Mouse (Mus musculus): ENCODE measurements around the gene Axl. TPM values are rescaled to one million over a fixed set of nuclear protein-coding genes. Genes with fewer than 3 reads are reported as not detected.
A peak's percentile ranks its signal among the peaks of the same experiment; 100 is the strongest.

Gene Axl
- total RNA-seq (2021), result 10 to 100 TPM; 41.9 to 66.9 TPM
- long read RNA-seq, experiment 1, full-length matches to known transcripts, result 33 of 42 reads
- long read RNA-seq, experiment 1, partial matches to known transcripts, result 4 of 42 reads
- long read RNA-seq, experiment 1, other reads (novel, unspliced or antisense), result 5 of 42 reads
- long read RNA-seq, experiment 2, full-length matches to known transcripts, result 16 of 30 reads
- long read RNA-seq, experiment 2, partial matches to known transcripts, result 8 of 30 reads
- long read RNA-seq, experiment 2, other reads (novel, unspliced or antisense), result 6 of 30 reads

DNA sequence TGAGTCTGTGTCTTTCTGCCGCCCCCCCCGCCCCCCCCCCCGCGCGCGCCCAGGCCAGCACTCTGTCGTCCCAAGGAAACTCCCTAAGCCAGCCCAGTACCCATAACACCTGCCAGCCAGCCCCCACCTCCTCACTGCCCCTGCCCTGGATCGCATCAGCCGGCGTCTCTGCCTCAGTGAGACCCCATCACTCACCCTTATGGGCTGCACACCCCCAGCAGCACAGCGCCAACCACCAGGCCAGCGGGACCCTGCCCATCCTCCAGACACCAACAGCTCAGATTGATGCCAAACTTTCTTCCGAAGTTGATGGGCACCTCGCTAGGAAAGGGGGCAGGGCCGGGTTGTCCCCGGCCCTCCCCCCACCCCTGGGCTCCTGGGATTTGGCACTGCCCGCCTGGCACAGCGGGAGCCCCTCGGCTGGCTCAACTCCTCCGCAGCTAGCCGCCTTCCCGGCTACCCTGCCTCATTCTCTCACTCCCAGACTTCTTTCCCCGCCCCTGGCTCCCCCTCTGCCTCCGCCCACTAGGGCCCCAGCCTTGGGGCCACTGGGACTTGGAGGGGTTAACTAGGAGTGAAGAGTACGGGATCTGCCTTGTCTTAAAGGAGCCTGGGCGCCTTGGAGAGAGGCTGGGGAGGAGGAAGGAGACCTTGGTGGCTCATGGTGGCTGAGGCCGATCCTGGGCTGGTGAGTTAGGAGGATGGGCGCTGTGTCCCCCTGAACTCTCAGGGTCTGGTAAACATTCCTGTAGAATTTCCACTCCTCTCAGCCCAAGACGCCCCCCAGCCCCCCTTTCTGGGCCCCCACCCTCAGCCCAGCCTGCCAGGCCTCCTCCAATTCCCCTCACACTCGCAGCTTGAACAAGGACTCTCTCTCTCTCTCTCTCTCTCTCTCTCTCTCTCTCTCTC lies at the start of gene Axl:
Gene Axl (minus strand): TSS at position 486 of the 909 bp plus-strand sequence.
- DNase-seq (ENCODE audit: low spot score in 2 of 2), result peak in 1 of 2 experiments; percentile 61

DNA sequence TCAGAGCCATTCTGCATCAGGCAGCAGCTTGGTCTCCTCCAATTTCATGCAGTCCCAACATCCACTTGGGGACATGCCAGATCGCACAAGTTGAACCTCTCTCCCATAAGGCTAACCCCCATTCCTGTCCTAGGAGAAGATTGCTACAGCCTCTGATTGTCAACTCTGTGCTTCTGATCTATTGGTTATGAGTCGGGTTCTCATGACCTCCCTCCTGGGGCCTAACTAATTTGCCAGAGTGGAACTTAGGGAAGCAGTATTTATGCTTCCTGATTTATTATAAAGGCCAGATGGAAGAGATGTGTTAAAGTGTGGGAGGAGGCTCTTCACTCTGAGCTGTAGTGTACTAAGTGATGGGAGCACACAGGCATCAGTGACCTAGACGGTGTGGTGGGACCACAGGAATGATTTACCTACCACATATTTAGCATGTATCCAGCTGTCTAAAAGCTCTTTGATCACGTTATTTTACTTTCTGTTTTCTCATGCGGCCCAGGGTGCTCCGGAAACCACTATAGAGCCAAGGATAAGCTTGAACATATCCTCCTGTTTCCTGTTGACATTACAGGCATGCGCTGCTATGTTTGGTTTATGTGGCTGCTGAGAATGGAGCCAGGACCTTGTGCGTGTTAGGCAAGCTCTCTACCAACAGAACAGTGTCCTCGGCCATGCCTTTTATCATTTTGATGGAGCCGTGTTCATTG lies 46.8 kb upstream of the Axl start:
- DNase-seq (ENCODE audit: low spot score in 2 of 2), result no peak

DNA sequence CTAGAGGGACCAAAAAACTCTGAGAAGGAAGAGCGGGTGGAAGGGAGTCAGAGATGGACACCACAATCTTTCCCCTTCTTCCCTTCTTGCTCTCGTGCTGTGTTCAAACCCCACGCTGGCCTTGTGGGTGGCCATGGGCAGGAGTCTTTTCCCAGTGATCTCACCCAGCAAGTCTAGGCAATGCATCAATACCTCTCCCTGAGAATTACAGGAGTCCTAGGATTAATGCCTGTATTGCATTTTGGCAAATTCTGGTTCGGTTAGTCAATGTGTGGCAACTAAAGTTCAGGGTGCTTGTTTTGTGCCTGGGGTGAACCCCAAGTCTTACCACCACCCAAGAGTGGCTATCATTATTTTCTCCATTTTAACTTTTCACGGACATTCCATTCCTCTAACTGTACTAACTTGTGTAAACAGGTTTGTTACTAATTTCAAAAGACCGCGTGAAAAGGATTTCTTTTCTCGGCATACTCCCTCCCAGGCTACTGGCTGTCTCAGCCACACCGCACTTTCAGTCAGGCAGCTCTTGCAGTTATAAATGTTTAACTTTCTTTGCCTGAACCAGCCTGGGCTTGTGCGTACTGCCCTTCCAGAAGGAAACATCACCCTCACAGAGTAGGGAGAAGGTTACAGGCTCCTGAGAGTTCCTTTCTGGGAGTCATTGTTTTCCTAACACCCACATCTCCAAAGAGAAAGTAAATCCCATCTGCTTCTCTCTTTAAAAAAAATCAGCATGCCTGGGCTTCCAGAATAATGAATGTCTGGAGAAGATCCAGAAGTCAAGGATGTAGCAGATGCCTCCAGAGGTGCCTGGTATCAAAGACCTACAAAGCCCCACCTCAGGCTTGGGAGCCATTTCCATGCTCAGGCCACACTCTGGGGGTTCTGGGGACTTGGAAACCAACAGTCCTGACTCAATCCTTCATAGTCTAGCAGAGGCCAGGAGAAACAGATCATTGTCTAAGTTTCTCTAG lies 43.3 kb upstream of the Axl start:
- DNase-seq (ENCODE audit: low spot score in 2 of 2), result no peak

DNA sequence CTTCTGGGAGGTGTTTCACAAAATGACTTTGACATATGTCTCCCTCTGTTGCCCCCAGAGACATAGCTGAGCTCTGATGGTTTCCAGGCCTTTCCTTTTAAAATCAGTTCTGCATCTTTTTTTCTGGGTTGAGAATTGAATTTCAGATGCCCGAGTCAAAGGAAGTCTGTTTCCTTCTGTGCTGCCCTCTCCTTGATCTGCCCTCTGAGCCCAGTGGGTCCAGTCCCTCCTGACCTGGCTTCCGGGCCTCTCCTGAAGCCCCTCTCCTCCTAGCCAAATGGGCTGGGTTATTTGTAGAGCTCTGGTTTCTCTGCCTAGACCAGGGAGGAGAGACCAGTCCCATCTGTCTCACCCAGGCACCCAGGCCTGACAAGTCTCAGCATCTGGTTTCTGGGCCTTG lies 41.7 kb upstream of the Axl start:
- DNase-seq (ENCODE audit: low spot score in 2 of 2), result no peak

DNA sequence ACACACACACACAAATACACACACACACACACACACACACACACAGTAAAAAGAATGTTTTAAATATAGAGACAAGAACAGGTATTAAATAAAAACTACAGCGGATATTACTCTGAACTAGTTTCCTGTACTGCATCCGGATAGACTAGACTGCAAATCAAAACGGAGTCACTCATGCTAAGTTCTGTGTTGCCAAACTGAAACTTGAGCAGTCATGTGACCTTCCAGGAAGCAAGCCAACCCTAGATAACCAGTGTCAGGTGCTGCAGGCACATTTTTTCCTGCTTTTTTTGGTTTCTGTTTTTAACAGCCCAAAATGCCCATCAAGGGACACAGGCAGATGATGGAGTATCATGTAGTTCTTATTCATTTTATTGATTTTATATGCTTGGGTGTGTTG lies 38.7 kb upstream of the Axl start:
- peak in 1 of 2 experiments; percentile 18 for DNase-seq (ENCODE audit: low spot score in 2 of 2)

DNA sequence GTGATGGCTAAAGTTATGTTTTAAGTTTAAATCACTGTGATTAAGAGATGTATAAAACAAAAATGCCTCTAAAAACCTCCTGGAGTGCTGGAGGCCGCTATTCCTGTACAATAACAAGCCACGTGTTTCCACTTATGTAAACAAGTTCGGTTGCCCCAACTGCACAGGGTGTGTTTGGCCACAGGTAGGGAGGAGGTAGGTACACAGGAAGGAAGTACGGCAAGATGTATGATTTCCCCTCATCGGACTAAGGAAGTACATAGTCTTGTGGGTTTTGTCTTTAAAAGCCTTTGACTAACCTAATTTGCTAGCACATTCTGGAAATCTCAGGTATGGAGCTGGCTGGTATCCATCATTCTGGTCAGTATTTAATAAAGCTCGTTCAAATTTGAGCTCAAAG lies 37.5 kb upstream of the Axl start:
- DNase-seq (ENCODE audit: low spot score in 2 of 2), result no peak

DNA sequence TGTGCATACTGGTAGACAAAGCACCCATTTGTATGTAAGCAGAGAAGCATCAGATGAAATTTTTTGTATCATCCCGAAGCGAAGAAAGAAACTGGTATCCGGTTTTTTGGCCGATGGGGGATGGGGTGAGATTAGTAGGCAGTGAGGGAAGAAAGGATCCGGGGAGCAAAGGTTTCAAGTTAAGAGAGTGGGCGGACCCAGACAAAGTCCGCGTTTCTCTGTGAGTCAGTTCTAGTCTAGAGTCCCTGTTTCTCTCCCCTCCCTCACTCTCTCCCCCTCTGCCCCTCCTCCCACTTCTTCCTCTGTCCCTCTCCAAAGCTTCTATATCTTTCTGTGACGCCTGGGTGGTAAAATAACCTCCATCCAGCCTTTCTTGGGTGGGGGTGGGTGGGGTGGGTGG lies 36.5 kb upstream of the Axl start:
- DNase-seq (ENCODE audit: low spot score in 2 of 2), result no peak

DNA sequence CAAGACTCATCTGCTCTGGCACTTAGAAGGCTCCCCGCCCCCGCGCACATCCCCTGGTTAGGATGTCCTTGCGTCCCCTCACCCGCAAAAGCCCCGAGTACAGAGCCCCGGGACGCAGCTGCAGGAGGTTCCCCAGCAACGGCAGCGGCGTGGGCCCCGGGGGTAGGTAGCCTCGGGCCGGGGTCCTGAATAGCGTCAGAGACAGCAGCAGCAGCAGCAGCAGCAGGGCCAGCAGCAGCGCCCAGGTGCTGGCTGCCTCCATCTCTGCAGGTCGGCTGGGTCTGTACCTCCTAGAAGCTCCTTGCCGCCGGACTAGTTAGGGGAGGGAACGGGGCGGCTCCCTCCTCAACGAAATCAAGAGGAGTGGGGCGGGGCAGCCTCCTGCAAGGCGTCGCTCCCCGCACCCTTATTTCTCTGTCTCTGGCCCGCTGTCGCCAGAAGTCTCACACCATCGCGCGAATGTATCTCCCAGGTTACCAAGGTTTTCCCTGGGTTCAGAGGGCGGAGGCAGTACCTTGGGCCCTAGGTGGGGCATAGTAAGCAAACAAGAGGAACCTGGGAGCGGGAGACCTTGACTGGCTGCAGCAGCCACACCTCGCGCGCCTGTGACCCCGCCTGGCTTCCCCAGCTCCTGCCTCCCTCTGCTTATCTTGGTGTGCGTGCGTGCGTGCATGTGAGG lies 27.9 kb upstream of the Axl start, which contains the start of gene Cyp2s1:
Gene Cyp2s1 (minus strand): TSS at position 673 of the 679 bp plus-strand sequence.
- no peak for DNase-seq (ENCODE audit: low spot score in 2 of 2)

DNA sequence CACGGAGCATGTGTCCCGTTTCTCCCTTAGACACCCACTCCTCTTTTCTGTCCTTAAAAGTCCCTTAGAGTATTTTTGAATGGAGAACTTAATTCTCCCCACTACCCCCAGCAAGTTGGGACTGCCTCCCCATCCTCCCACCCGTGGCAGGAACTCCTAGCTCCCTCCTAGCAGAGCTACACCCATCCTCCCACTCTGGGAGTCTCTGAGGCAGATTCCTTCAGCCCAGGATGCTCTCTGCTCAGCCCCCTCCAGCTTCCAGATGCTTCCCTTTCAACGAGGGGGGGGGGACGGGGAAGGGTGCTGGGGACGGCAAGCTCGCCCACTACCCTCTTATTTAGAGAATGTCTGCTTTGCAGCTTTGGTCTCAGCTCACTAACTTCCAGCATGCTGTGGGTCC lies 27.1 kb upstream of the Axl start:
- DNase-seq (ENCODE audit: low spot score in 2 of 2), result no peak

DNA sequence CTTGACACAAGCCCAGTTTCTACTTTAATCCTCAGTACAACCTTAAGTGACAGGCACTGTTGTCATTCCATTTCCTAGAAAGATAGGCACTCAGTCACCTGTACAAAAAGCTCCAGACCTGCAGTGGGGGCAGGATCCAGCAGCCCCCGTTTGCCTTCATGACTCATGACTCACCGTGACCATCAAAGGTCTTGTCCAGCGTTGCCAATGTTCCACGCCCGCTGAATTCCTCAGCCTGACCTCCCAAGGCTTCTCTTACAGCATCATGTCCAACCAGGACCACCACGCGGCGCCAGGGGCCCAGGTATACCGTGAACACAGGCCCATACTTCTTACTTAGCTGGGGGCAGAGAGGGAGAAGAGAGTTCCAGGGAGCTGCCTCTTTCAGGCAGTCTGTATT lies 26.2 kb upstream of the Axl start:
- DNase-seq (ENCODE audit: low spot score in 2 of 2), result no peak

DNA sequence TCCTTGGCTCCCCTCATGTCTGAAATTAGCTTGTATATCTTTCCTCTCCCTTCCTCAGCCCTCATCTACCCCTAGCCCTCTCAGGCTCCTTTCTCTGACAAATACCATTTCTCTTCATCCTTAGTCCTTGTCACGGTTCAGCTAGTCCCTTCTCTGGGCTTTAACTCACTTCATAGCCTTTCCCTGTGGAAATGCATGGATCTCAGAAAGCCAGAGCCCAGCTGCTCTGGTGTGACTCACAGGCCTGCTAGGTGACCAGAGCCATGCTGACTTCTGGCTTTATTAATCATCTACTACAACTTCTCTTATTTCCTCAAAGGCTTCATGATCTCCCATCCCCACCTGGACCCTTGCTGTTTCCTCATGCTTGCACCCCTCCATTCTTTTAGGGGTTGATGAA lies 23.7 kb upstream of the Axl start:
- DNase-seq (ENCODE audit: low spot score in 2 of 2), result no peak

DNA sequence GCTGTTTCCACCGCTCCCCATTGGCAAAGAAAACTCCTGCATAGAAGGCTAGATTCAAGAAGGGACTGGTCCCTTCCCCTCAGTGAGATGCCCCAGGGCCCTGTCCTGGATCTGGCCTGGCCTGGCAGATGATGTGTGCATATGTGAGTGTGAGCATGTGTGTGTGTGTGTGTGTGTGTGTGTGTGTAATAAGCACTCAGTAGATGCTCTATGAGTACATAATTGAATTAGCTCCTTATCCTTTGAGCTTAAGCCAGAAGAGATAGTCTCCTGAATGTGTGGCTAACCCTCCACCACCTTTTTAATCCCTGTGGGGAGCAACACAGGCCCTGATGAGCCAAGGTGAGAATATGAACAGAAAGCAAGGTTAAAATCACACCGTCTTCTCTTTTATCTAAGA lies 23.2 kb upstream of the Axl start:
- DNase-seq (ENCODE audit: low spot score in 2 of 2), result no peak

DNA sequence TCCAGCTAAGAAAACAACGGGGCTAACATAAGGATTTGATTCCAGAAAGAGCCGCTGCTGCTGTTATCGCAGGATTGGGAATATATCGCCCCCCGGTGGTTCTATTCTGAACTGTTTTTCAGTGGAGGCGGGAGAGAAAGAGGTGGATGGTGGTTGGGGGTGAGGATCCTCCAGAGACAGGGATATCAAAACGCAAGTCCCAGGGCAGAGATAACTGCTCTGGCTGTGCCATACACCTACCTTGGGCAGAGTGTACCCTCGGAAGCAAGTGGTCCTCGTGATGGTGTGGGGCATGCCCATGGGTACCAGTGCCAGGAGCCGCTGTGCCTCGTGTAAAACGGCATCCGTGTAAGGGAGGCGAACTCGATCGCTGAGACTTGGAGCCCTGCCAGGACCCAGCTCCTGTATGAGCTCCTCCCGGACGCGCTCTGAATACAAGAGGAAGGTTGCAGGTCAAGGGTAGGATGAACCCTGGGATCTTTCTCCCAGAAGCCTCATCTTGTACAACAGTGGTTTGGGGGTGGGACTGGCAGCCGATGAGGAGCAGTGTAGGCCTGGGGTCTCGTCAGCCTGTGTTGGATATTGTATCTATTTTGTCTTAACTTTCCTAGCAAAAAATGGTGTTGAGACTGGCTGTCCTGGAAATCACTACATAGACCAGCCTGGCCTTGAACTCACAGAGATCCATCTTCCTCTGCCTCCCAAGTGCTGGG lies 17.3 kb upstream of the Axl start:
- peak; percentile 61 to 74 for DNase-seq (ENCODE audit: low spot score in 2 of 2)

DNA sequence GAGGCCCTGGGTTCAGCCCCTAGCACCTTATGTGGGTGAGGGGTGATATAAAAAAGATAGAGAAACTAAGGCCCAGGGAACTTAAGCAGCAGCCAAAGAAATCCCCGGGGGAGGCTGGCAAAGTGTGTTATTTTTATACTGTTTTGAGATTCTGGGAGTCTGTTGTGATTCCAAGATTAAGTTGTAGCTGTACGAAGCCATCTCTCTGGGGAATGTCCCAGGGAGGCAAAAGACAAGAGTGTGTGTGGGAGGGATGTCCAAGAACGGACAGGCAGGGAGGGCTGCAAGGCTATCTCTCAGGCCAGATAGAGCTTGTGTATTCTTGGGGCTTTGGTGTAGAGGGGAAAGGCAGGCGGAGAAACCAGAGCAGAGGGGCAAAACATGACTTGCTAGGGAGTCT lies 16.3 kb upstream of the Axl start:
- no peak for DNase-seq (ENCODE audit: low spot score in 2 of 2)

DNA sequence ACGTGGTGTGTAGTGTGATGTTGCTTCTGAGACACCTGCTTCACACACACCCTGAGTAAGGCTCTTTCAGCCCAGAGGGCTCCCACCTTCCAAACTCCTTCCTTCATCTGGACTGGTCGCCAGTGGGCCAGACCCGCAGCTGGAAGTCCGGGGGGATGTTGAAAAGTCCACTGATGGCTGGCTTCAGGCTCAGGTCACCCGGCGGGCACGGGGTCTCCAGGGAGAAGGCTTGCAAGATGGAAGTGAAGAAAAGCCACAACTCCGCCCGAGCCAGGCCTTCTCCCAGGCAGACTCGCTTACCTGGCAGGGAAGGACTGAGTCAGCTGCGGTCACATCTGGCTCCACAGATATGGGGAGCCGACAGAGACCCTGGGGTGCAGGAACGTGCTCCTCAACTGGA lies 15.0 kb upstream of the Axl start:
- DNase-seq (ENCODE audit: low spot score in 2 of 2), result no peak

DNA sequence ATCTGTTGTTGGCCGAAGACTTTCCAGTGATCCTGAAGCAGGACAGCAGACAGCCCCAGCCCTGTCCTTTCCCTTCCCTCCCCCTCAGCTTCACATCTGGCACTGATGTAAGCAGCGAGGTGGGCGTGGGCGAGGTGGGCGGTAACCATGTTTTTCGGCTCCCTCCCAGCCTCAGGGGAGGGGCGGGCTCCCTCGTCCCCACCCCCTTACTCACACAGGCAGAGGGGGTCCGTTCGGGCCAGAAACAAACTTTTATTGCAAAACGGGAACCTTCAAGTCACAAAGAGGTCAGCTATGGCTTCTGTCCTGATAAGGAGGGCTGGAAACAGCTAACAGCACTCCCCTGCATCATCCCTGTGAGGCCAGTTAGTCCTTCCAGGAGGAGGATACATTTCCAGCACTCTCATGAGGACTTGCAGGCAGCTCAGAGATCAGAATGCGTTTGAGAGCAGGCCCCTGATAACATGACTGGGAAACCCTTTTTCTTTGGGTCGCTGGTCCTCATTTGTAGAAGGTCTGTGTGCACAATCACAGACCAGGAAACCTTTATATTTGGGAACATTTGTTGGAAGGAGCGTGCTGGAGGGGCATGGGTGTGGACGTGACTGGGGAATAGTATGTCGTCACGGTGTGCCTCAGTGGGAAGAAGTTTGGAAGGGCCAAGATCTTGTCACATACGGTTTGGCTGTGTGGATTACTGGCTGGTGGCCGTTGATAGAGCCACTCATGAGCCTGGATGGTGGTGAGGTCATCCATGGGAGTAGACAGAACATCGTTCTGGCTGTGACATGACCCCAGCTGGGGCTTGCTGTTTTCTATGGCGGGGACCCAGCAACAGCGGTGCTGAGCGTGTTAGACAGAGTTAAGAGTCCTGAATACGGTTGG lies 14.0 kb upstream of the Axl start:
- peak in 1 of 2 experiments; percentile 55 for DNase-seq (ENCODE audit: low spot score in 2 of 2)

DNA sequence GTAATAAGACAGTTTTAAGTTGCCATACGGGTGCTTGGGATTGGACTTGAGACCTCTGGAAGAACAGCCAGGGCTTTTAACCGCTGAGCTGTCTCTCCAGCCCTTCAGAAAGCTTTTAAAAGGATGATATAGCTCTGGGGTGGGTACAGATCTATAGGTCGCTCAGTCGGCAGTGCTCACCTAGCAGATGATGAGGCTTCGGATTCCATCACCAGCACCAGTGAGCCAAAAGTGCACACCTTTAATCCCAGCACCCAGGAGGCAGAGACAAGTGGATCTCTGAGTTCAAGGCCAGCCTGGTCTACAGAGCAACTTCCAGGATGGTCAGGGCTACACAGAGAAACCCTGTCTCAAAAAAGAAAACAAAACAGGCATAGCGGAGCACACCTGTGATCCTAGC lies 12.5 kb upstream of the Axl start:
- no peak for DNase-seq (ENCODE audit: low spot score in 2 of 2)

DNA sequence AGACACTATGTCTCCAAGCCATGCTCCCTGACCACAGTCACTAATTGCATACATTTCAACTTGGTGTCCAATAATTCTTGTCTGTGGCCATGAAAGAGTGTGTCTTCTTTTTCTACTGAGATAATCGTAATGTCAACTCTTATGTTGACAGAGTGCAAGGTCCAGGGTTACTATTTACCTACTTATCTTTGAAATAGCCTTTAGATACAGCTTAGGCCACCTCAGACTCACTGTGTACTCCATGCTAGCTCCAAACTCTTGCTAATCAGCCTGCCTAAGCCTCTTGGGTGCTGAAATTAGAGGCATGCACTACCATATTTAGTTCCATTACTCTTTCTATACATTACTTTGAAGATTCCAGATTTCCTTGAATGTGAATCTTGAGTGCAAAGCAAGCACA lies 10.9 kb upstream of the Axl start:
- DNase-seq (ENCODE audit: low spot score in 2 of 2), result no peak
